Mouse (Mus musculus): ENCODE results near the gene Pbxip1.

GRCm38 (mm10) chr3:89499696-89500095, 63.2 kb downstream of the Pbxip1 start:
- TF ChIP-seq CHD2 (IDR thresholded peaks at IDR 0.05; ENCODE audit: low read depth, low read length) (no peak), MAFK (IDR thresholded peaks at IDR 0.05; ENCODE audit: insufficient read depth, low read depth, low read length) (no peak)

Measured in ES-E14 (cell line).